Mouse (Mus musculus): ENCODE data around the gene Dnm3. TPM values are rescaled to one million over a fixed set of nuclear protein-coding genes. Genes with fewer than 3 reads are reported as not detected.

Dnm3 gene
- total RNA-seq (2022): 1 to 10 TPM; 4.6 to 7.6 (median 6.2) TPM

DNA sequence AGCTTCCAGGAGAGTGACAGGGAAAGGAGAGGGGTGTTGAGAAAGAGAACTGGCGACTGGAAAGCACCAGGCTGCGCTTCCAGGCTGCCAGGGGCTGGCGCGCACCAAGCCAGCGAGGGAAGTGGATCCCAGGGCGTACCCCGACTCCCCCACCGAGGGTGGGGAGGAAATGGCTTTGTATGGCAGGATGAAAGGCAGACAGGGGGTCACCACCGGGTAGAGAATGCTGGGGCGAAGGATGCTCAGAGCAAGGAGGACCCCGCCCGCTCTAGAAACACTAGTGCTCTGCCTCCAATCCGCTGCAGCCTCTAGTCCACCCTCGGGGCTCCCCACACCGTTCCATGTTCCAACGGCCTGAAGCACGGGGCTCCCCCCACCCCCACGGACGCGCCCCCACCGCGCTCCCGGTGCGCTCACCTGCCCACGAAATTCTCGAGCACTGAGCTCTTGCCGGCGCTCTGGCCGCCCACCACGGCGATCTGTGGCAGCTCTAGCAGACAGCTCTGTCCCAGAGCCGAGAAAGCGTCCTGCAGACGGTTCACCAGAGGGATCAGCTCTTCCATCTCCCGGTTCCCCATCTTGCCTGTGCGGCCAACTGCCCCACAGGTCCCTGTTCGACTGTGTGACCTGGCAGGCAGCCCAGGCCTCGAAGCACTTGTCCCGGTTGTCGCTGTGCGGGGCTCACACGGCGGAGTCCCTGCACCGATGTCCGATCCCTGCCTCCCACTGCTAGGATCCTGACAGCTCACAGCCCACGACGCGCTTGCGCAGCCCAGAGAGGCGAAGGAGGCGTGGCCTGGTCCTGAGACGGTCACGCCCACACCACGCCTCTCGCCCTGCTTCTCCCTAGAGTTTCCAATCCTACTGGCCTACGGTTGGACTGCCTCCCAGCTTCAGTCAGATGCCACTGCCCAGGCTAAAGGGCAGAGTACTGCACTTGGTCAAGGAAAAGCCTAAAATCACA, at the start of gene Dnm3:
Dnm3 (minus strand) TSS at position 789 of the 964 bp plus-strand sequence.
- DNase-seq (ENCODE audit: low spot score in 2 of 2): peak; percentile 67 to 85

DNA sequence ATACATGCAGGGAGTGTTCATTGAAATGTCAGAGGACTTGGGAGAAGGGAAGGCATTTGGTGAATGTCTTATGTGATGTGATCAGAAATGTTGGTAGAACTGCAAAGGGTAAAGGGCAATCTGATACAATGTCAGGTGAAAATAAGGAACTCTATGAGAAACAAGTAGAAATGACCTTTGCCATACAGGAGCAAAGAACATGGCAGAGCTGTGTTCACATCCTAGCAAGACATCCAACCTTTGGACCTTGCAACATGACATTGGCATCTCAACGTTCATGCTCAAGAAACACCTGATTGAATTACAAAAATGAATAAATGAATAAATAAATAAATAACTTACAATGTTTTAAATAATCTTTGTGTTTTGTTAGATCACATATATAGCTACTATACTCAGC, 37.3 kb upstream of the Dnm3 start:
- DNase-seq (ENCODE audit: low spot score in 2 of 2): no peak

DNA sequence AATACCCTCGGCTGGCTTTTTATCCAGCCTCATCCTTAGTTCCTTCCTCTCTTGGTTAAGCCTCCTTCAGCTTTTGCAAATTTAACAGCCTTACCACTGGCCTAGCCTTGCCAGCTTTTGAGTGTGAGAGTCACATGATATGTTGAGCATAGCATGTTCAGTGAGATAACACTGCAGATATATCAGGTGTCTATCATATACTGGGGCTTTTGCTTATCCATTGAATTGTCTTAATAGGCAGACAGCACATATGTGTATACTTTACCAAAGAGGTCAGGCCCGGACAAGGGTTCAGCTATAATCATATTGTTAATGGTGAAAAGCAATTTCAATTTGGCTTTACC, 32.2 kb upstream of the Dnm3 start:
- DNase-seq (ENCODE audit: low spot score in 2 of 2): no peak

DNA sequence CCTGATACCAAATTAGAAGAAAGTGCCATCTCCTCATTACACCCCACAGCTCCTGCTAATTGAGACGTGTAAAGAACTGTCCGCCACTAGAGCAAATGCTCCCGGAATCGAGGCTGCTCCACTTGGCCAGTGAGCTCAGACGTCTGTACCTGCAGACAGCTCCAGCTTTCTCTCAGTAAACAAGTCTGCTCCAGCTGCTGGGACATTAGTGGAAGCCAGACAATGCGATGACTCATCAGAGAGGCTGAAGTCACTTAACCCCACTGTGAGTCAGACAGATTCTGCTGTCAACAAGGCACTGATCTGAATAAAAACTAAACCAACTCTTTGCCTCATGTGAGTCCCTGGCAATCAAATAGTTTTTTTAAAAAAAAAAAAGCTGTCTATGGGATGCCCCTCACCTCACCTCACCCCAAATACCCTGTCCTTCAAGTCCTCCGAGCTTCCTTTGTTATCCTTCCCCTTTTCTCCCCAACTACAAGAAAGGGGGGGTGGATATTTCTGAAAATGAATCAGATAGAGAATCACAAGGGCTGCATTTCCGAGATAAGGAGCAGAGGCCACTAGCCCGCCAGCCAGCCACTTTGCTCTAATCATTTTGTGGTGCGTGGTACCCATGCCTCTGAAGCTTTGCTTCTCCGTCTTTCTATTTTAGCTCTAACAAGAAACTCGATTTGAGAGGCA, 31.6 kb upstream of the Dnm3 start:
- peak; percentile 14 to 37 for DNase-seq (ENCODE audit: low spot score in 2 of 2)

DNA sequence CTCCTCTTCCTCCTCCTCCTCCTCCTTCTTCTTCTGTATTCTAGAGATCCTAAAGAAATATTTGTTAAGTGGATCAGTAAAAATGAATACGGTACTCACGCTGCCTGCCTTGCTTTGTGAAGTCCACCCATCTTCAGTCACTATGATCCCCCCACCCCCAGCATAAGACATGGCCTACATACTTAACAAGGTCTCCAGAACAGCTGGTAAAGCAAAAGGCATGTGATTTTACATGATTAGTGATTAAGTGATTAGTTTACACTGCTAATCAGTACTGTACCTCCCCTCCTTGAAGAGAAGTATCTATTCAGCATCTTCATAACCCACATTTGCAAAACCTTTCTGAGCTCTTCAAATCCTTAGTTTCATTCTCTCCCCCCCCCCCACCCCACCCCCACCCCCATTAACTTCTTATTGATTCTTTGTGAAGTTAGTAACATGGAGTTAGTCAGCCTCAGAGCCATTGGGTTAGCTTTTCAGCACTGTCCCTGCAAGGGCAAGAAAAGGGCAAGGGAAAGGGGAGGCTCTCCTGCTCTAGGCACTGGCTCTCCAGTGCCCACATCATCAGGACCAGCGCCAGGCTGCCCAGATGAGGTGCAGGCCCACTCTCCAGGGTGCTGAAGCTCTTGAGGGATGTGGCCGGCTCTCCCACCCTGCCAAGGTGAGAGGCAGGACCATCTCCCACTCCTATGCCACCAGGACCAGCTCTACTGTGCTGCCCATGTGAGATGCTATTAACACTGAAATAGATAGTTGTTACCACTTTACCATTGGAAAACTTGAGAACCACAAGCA, 30.6 kb upstream of the Dnm3 start:
- DNase-seq (ENCODE audit: low spot score in 2 of 2): no peak

DNA sequence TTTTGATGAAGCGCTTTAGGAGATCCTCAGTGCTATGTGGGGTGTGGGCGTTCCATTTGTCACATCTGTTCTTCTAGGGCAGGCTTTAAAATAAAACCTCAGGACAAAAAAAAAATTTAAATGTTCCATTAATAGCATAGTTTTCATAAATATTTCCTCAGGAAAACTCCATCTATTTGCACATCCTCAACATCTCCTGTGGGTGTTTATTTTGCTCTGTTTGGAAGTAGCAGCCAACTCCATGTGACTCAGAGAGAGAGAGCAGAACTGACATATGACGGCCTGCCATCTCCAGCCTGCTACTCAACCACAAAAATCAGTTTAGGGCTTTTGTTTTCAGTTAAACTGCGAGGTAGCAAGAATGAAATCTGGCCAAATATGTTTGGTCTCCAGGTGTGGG, 28.7 kb upstream of the Dnm3 start:
- no peak for DNase-seq (ENCODE audit: low spot score in 2 of 2)

DNA sequence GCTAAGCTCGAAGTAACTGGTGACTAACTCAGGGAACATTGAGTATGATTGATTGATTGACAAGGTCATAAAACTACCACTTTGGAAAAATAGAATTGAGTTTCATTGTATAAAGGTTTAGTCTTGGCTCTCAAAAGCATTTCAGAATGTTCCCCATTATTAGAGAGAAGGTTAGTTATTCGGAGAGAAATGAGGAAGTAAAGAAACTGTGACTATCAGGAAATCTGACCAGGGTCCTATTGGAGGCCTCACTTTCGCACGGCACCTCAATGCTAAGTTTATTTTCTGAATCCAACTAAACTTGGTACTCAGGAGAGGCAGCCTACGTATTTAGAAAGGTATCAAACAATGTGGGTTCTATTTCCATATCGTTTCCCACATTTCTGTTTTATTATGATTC, 27.8 kb upstream of the Dnm3 start:
- DNase-seq (ENCODE audit: low spot score in 2 of 2): no peak

DNA sequence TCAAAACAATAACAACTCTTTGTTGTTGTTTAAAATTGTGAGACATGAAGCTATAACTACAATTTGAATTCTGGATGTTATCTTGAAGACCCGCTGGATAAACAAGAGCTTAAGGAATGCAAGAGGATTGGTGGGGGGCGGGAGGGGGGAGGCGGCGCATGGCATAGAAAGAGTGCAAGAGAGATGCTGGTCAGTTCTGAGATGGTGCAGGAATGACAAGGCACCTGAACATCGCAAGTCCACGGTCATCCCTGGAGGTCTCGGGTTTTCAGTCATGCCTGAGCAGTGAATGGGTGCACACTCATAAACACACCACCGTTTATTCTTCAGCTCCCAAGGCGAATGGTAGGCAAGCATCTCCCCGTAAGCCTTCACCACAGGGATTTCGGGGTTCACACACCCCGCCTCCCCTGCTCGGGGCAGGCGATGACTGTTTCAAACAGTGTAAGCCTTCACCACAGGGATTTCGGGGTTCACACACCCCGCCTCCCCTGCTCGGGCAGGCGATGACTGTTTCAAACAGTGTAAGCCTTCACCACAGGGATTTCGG, 1.2 kb downstream of the Dnm3 start:
- no peak for DNase-seq (ENCODE audit: low spot score in 2 of 2)

DNA sequence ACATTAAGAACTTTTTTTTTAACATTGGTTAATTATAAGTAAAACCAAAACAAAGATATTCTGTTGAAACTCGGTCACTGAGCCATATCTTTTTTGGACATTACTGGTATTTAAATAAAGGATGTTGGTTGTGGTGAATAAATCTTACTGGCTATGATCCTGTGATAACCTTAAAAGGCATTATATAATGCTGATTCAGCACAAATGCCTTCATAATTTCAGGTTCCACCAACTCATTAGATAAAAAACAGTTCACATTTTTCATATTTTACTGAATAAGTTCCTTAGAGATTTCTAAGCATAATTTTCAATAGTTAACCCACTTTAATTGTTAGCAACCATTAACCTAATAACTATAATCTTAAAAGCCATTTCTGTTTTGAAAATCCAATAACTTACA, 4.9 kb downstream of the Dnm3 start:
- no peak for DNase-seq (ENCODE audit: low spot score in 2 of 2)

DNA sequence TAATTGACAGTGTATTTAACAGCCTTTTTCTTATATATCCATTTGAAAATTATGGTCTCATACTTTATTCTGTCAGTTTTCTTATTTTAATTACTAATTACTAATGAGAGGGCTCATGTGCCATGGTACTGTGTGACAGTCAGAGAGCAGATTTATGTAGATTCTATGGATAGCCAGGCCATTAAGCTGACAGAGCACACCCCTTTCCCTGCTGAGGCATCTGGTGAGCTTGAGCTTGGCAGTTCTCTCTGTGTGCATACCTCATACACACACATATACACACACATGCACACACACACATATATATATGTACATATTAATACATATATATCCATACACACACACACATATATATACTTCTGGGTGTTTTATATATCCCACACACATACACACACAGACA, 6.7 kb downstream of the Dnm3 start:
- no peak for DNase-seq (ENCODE audit: low spot score in 2 of 2)

DNA sequence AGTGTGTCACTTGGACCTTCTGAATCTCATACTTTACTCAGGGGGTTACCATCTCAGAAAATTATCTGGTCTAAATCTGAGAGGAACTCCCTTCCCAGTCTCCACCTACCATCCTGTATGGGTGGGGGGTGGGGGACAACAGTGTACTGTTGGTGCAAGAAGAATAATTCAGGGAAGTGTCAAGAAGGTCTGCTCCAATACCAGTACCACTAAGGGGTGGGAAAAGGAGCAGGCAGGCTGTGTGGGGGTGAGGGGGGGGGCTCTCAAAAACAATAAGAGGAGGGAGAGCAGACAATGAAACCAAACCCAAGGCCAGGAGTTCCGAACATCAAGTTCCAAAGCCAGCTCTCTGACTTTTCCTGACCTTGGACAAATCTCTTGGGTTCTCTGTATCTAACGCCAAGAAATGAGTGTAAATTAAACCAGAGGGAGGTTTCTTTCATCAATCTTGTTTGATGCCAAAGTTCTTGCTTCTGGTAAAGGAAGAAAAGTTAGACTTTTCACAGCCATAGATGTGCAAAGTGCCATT, 8.0 kb downstream of the Dnm3 start:
- no peak for DNase-seq (ENCODE audit: low spot score in 2 of 2)

DNA sequence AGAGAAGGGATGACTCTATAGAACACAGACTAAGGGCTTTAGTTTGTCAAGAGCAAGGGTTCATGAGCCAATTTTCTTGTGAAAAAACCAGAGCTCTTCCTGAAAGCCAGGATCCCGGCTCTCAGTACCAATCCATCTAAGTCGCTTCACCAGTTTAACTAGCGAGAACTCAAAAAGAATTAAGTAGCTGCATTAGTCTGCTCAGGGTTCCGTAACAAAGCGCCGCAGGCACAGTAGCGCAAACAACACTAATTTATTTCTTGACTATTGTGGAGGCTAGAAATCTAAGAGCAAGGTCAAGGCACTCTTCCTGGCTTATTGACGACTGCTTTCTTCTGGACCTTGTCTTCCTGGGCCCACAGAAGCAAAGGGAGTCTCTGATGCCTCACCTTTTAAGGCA, 14.2 kb downstream of the Dnm3 start:
- DNase-seq (ENCODE audit: low spot score in 2 of 2): no peak

DNA sequence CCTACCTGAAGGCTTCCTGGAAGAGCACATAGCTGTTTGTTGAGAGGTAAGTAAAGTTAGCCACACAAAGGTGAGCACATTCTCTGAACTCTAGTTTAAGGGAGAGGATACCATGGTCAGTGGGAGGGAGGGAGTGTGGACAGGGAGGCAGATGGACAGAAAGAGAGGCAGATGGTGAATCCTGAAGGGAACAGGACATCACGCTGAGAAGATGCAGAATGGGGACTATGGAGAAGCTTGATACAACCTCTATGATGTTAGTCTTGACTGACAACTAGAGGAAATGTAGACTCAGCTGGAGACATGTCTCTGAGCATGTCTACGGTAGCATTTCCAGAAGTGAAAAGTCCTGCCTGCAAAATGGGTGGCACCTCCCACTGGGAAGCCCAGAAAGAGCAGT, 19.1 kb downstream of the Dnm3 start:
- no peak for DNase-seq (ENCODE audit: low spot score in 2 of 2)

DNA sequence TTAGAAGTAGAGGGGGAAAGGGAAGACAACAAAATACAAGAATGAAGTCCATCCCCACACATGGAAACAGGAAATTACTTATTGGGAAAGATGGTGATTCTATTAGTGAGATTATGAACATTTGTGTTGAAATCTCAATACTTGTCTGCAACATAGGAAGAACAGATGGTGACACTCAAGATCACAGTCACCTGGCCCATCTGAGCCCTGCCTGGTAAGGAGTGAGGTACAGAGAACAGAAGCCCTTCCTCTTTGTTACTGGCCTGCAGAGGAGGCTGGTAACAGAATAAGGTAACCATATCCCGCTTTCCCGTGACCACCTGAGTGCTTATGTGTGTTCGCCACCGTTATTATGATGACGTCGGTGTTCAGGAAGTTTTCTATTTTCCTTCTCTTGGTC, 21.0 kb downstream of the Dnm3 start:
- no peak for DNase-seq (ENCODE audit: low spot score in 2 of 2)

DNA sequence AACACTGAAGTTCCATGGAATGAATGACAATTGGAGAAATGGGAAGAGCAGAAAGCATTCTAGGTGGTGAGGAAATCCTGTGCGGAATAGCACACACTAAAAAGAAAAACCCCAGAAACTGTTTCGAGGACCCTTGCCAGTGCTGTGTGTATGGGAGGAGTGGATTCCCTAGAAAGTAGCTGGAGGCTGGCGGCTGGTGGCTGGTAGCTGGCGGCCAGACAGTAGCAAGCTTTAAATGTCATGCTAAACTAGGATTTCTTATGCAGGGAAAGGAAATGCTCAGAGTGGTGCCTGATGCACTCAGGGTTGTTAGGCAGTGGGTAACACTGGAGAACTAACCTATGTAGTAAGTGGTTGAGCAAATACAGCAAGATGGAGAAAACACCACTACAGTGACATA, 21.4 kb downstream of the Dnm3 start:
- DNase-seq (ENCODE audit: low spot score in 2 of 2): no peak

DNA sequence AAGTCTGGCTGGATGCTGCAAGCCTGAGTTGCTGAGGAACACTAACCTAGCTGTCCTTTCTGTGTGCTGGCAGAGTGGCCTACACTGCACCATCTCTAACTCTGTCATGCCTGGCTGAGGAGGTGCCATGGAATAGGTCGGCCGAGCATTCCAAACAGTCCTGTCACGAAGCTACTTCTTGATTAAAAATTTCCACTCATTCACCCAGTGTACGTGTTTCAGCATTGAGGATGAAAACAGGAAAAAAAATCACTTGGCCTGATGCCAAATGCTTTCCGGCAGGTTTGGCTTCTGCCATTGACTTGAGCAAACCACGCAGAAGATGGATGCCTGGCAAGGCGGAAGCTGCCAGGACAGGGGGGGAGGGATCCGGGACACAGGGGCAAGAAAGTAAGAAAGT, 24.3 kb downstream of the Dnm3 start:
- DNase-seq (ENCODE audit: low spot score in 2 of 2): no peak

DNA sequence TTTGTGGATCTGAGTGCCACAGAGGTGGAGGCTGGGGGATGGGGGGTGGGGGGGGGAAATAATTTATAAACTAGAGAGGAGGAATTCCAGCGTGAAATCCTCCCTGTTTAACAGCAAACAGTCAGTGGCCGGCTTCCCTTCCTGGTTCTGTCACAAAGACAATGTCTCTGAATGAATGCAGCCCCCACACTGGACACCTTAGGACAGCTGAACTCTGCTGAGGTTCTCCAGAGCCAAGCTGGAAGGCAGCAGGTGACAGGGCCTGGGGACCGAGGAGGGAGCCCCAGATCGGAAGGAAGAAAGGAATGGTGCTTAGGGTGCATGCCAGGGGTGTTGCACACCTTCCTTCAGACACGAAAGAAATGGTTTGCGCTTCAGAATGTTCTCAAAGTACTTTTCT, 24.8 kb downstream of the Dnm3 start:
- no peak for DNase-seq (ENCODE audit: low spot score in 2 of 2)

DNA sequence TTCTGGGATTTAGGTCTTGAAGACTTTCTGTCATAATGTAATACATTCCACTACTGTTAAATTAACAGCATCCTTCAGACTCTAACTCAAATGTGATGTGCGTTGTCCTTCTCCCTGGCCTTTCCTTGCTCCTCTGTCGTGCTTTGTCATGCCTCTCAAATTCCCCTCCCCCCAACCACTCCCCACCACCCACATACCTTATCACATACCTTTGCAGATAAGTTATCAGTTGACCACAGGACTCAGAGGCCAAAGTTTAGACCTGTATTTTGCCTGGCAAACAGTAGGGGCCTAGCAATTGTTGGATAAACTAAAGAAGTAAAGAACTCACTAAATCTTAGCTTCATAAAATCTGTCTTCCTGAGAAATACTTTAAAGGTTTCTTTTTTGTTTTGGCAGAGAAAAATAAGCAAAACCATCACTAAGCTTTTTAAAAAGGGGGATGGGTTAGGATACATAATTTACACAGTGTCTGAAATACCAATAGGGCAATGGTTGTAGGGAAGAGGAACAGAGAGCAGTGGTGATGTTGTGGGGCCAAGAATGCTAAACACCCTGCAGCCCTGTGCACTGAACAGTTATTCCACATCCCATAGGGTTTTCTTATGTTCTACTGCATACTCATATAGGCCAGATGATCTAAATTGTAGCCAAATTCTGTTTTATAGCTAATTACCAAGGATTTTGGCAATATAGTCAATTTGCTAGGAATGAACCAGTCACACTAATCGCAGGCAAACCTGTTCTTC, 28.5 kb downstream of the Dnm3 start:
- no peak for DNase-seq (ENCODE audit: low spot score in 2 of 2)

DNA sequence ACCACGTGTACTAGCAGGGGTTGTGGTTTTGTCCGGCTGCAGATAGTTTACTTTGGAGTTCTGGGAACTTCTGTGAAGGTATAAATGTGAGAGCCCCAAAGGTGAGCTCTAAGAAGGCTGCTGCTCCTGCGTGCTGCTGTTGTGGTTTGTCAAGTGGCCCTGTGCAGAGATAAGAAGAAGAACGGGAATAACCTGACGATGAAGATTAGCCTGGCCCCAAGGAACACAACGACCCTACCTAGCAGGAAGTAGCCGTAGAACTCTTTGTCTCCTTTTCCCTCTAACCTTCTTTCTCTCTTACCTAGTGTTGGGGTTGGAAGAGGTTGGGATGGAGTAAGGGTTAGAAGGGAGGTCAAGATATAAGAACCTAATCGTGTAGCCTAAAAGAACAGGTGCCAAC, 33.0 kb downstream of the Dnm3 start:
- no peak for DNase-seq (ENCODE audit: low spot score in 2 of 2)

DNA sequence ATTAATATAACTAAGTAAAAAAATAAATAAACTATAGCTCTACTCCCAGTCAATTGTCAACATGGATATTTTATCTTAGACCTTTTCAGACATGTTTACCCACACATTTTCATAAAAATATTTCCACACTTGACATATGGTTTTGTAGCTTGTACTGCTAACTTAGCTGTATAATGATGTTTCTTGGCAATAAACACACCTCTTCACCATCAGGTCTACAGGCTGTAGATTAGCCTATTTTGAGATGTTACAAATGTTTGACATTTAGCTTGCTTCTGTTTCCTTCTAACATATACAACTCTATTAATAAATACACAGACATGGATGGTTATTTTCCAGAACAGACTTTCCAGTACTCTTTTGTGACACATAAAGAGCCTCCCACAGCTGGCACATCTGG, 38.3 kb downstream of the Dnm3 start:
- no peak for DNase-seq (ENCODE audit: low spot score in 2 of 2)

DNA sequence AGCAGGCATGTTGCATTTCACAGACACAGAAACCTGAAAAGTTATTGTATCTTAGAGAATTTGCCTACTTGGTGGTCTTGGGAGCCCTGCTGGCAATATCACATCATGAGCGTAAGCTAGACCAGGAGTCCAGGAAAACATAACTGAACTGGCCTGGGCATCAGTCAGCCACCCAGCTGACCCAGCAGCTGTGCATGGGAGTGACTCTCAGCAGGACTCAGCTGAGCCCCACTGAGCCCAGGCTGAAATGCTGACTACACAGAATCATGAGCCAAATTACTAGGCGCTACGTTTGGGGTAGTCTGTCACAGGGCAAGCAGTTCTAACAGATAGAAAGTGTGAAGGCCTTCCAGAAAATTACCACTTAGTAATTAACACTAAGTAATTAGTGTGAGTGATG, 41.2 kb downstream of the Dnm3 start:
- DNase-seq (ENCODE audit: low spot score in 2 of 2): no peak

Measured in gastrocnemius, adult 8-10 months (tissue).